Comparison of ENCODE assay signal across 9 mouse cellular contexts in genomic region chr13:21752356-21752755, GRCm38 (mm10). TPM values are rescaled to one million over a fixed set of nuclear protein-coding genes. Genes with fewer than 3 reads are reported as not detected.
A peak's percentile ranks its signal among the peaks of the same experiment; 100 is the strongest.
DNase-seq lines count a peak whose midpoint lies in the region; ATAC-seq and TF ChIP-seq lines count a peak whose summit lies in the region.
"Had no signal": no experiment of that assay in that cellular context is flagged by ENCODE, and none has a peak within 500 bp of the region (broad histone marks: within the 10 kb centered on the region; RNA-seq: fewer than 3 reads in every experiment).

No protein-coding gene starts in this region.

- H3K79me2 ChIP-seq in C2C12 (ENCODE audit: control insufficient read depth, insufficient read depth) = peaks cover 23% of the 10 kb centered on the region

- peak overlapping the region in 1 of 2 experiments; percentile 88; a peak in 2 of 4 replicates for H3K27ac ChIP-seq in heart, embryonic 14.5 days (replicated peaks in 1 of 2; ENCODE audit: control insufficient read depth in 1 of 2, insufficient read depth in 1 of 2, low read depth in 2 of 2, low read length in 2 of 2)
- peak overlapping the region; percentile 99 for H3K27ac ChIP-seq in liver, embryonic 13.5 days

- peaks cover 2 to 28% of the 10 kb centered on the region in 2 experiments; a peak in 3 of 4 replicates for H3K4me1 ChIP-seq in heart, embryonic 14.5 days (ENCODE audit: control insufficient read depth in 2 of 2, insufficient read depth in 2 of 2, low read length in 2 of 2)
- H3K4me1 ChIP-seq in liver, embryonic 13.5 days (replicated peaks) = peaks cover 38% of the 10 kb centered on the region

- no peaks in the 10 kb centered on the region for H3K27me3 ChIP-seq in heart, embryonic 14.5 days (ENCODE audit: control insufficient read depth, insufficient read depth, low read length)
- H3K27me3 ChIP-seq in C2C12 (ENCODE audit: control insufficient read depth, insufficient read depth, insufficient read length) = no peaks in the 10 kb centered on the region
- H3K27me3 ChIP-seq in liver, embryonic 13.5 days = no peaks in the 10 kb centered on the region

- no peaks in the 10 kb centered on the region for H3K9me3 ChIP-seq in heart, embryonic 14.5 days (ENCODE audit: control insufficient read depth, low read length)
- H3K9me3 ChIP-seq in liver, embryonic 13.5 days (replicated peaks) = no peaks in the 10 kb centered on the region

- no peak overlapping the region for H3K4me3 ChIP-seq in heart, embryonic 14.5 days (ENCODE audit: control insufficient read depth in 1 of 2, insufficient read depth in 1 of 2, low read depth in 1 of 2, low read length in 2 of 2)
- no peak overlapping the region for H3K4me3 ChIP-seq in C2C12 (ENCODE audit: insufficient read depth, poor library complexity, severe bottlenecking)
- H3K4me3 ChIP-seq in liver, embryonic 13.5 days (replicated peaks) = peak overlapping the region; percentile 58

- ATAC-seq in heart, embryonic 14.5 days (ENCODE audit: insufficient number of reproducible peaks, insufficient read depth, low FRiP score, low read depth) = no peak
- ATAC-seq in erythroblast, adult 5-6 weeks (replicated peaks; ENCODE audit: low FRiP score, poor library complexity, severe bottlenecking) = 0 out of 2 replicates have a peak, but pooled peaks have one; percentile 1
- no peak for ATAC-seq in liver, embryonic 13.5 days (ENCODE audit: low read depth)
- ATAC-seq in megakaryocyte-erythroid progenitor cell, adult 5-6 weeks (replicated peaks; ENCODE audit: low FRiP score, low TSS enrichment, poor library complexity, severe bottlenecking) = no peak

- peak overlapping the region; percentile 8 for H3ac ChIP-seq in C2C12 (ENCODE audit: control insufficient read depth, insufficient read length, low read depth)

- H3K79me3 ChIP-seq in C2C12 (ENCODE audit: low read depth) = peaks cover 9% of the 10 kb centered on the region

- peak overlapping the region; percentile 75; the same call in 1 of the 2 replicates for H3K9ac ChIP-seq in heart, embryonic 14.5 days (ENCODE audit: low read length)
- peak overlapping the region; percentile 83 for H3K9ac ChIP-seq in liver, embryonic 13.5 days

- no peak for DNase-seq in heart, adult 9 months (ENCODE audit: low spot score in 2 of 2)
- DNase-seq in liver, embryonic 13.5 days = no peak
- DNase-seq in frontal cortex, postnatal 10 days (ENCODE audit: low spot score in 2 of 2) = no peak
- no peak for DNase-seq in B cell, adult 2 months
- DNase-seq: gastrocnemius, postnatal 36 days had no signal

- H3K4me2 ChIP-seq in heart, embryonic 14.5 days (ENCODE audit: low read length) = peak overlapping the region; percentile 61
- peak overlapping the region; percentile 78 for H3K4me2 ChIP-seq in liver, embryonic 13.5 days

- no peaks in the 10 kb centered on the region for H3K36me3 ChIP-seq in heart, embryonic 14.5 days (ENCODE audit: control insufficient read depth, insufficient read depth, low read length)
- H3K36me3 ChIP-seq in C2C12 (ENCODE audit: control insufficient read depth, insufficient read depth) = peaks cover 2% of the 10 kb centered on the region
- H3K36me3 ChIP-seq in liver, embryonic 13.5 days = 0 out of 2 replicates have a peak, but pooled peaks cover 3% of the 10 kb centered on the region

- 29% methylated on average over 3 of the region's 3 CpGs for WGBS in heart, embryonic 14.5 days
- WGBS in liver, embryonic 13.5 days (ENCODE audit: insufficient replicate concordance) = 35% methylated on average over 3 of the region's 3 CpGs

- TF ChIP-seq CTCF in C2C12 (IDR thresholded peaks at IDR 0.05; ENCODE audit: control insufficient read depth, insufficient read depth, insufficient read length) = no peak

TF ChIP-seq in C2C12, 6 proteins besides CTCF, POLR2A, EP300 and RAD21:
- no peak for TF ChIP-seq MYOG (IDR thresholded peaks at IDR 0.05; ENCODE audit: control insufficient read depth, extremely low read depth, insufficient read length)
- no peak for TF ChIP-seq CEBPB (IDR thresholded peaks at IDR 0.05; ENCODE audit: low read depth)
- TF ChIP-seq FOSL1 (IDR thresholded peaks at IDR 0.05; ENCODE audit: insufficient read depth, low read length, poor library complexity, severe bottlenecking) = no peak
- no peak for TF ChIP-seq USF1 (IDR thresholded peaks at IDR 0.05; ENCODE audit: low read depth)
- TF ChIP-seq MYOD1 (IDR thresholded peaks at IDR 0.05; ENCODE audit: control insufficient read depth, insufficient read length, low read depth) = no peak
- TF ChIP-seq MAX (IDR thresholded peaks at IDR 0.05) = no peak

RNA-seq across cellular contexts. Expression of gene Hist1h2ak, which starts 1.3 kb away (rescaled TPM):
- polyA plus RNA-seq in heart, embryonic 14.5 days (2014; fragmentation: Nextera tagmentation; extraction: Ambion mirVana) = 4.3 and 8.0 TPM in 2 replicates
- polyA plus RNA-seq in C2C12 (2012; fragmentation: generic; extraction: Trizol) = 5.9 TPM
- 39.2 and 75.4 TPM in 2 replicates for total RNA-seq in erythroblast, adult 5-6 weeks (2015; ENCODE audit: low replicate concordance)
- total RNA-seq in erythroblast, adult 5-6 weeks (2017; ENCODE audit: low replicate concordance) = 730 and 899 TPM in 2 replicates
- 30.8 and 91.0 TPM in 2 replicates for polyA plus RNA-seq in liver, embryonic 13.5 days (2015; fragmentation: Nextera tagmentation; extraction: Ambion mirVana)
- total RNA-seq in megakaryocyte-erythroid progenitor cell, adult 5-6 weeks (2014; fragmentation: Nextera tagmentation) = 179 and 217 TPM in 2 replicates
- 715 and 1,091 TPM in 2 replicates for total RNA-seq in megakaryocyte-erythroid progenitor cell, adult 5-6 weeks (2017)

RNA-seq across cellular contexts. Expression of gene Hist1h2bn, which starts 1.6 kb away (rescaled TPM):
- 2.2 and 2.7 TPM in 2 replicates for polyA plus RNA-seq in heart, embryonic 14.5 days (2014; fragmentation: Nextera tagmentation; extraction: Ambion mirVana)
- 3.8 TPM for polyA plus RNA-seq in C2C12 (2012; fragmentation: generic; extraction: Trizol)
- total RNA-seq in erythroblast, adult 5-6 weeks (2015; ENCODE audit: low replicate concordance) = 229 and 365 TPM in 2 replicates
- 952 and 1,236 TPM in 2 replicates for total RNA-seq in erythroblast, adult 5-6 weeks (2017; ENCODE audit: low replicate concordance)
- 4.4 and 14.4 TPM in 2 replicates for polyA plus RNA-seq in liver, embryonic 13.5 days (2015; fragmentation: Nextera tagmentation; extraction: Ambion mirVana)
- 483 and 930 TPM in 2 replicates for total RNA-seq in megakaryocyte-erythroid progenitor cell, adult 5-6 weeks (2014; fragmentation: Nextera tagmentation)
- total RNA-seq in megakaryocyte-erythroid progenitor cell, adult 5-6 weeks (2017) = 1,170 and 1,659 TPM in 2 replicates

RNA-seq across cellular contexts. Expression of gene Hist1h4k, which starts 2.1 kb away (rescaled TPM):
- polyA plus RNA-seq in heart, embryonic 14.5 days (2014; fragmentation: Nextera tagmentation; extraction: Ambion mirVana) = 0.94 and 4.1 TPM in 2 replicates
- 10.3 TPM for polyA plus RNA-seq in C2C12 (2012; fragmentation: generic; extraction: Trizol)
- total RNA-seq in erythroblast, adult 5-6 weeks (2015; ENCODE audit: low replicate concordance) = 10.4 and 16.9 TPM in 2 replicates
- total RNA-seq in erythroblast, adult 5-6 weeks (2017; ENCODE audit: low replicate concordance) = 714 and 903 TPM in 2 replicates
- 2.8 and 5.6 TPM in 2 replicates for polyA plus RNA-seq in liver, embryonic 13.5 days (2015; fragmentation: Nextera tagmentation; extraction: Ambion mirVana)
- 396 and 799 TPM in 2 replicates for total RNA-seq in megakaryocyte-erythroid progenitor cell, adult 5-6 weeks (2014; fragmentation: Nextera tagmentation)
- total RNA-seq in megakaryocyte-erythroid progenitor cell, adult 5-6 weeks (2017) = 1,621 and 1,651 TPM in 2 replicates

RNA-seq across cellular contexts. Expression of gene Hist1h4j, which starts 17.5 kb away (rescaled TPM):
- 0.50 and 0.58 TPM in 2 replicates for polyA plus RNA-seq in heart, embryonic 14.5 days (2014; fragmentation: Nextera tagmentation; extraction: Ambion mirVana)
- 2.9 TPM for polyA plus RNA-seq in C2C12 (2012; fragmentation: generic; extraction: Trizol)
- not detected in 2 replicates for total RNA-seq in erythroblast, adult 5-6 weeks (2015; ENCODE audit: low replicate concordance)
- total RNA-seq in erythroblast, adult 5-6 weeks (2017; ENCODE audit: low replicate concordance) = 148 and 152 TPM in 2 replicates
- 0.41 and 0.81 TPM in 2 replicates for polyA plus RNA-seq in liver, embryonic 13.5 days (2015; fragmentation: Nextera tagmentation; extraction: Ambion mirVana)
- 3.8 and 29.3 TPM in 2 replicates for total RNA-seq in megakaryocyte-erythroid progenitor cell, adult 5-6 weeks (2014; fragmentation: Nextera tagmentation)
- total RNA-seq in megakaryocyte-erythroid progenitor cell, adult 5-6 weeks (2017) = 302 and 554 TPM in 2 replicates

RNA-seq across cellular contexts. Expression of gene Hist1h1b, which starts 28.1 kb away (rescaled TPM):
- polyA plus RNA-seq in heart, embryonic 14.5 days (2014; fragmentation: Nextera tagmentation; extraction: Ambion mirVana) = 5.3 and 7.2 TPM in 2 replicates
- 1.6 TPM for polyA plus RNA-seq in C2C12 (2012; fragmentation: generic; extraction: Trizol)
- 491 and 530 TPM in 2 replicates for total RNA-seq in erythroblast, adult 5-6 weeks (2015; ENCODE audit: low replicate concordance)
- total RNA-seq in erythroblast, adult 5-6 weeks (2017; ENCODE audit: low replicate concordance) = 1,333 and 2,653 TPM in 2 replicates
- polyA plus RNA-seq in liver, embryonic 13.5 days (2015; fragmentation: Nextera tagmentation; extraction: Ambion mirVana) = 37.3 and 37.6 TPM in 2 replicates
- total RNA-seq in megakaryocyte-erythroid progenitor cell, adult 5-6 weeks (2014; fragmentation: Nextera tagmentation) = 569 and 631 TPM in 2 replicates
- 1,368 and 2,131 TPM in 2 replicates for total RNA-seq in megakaryocyte-erythroid progenitor cell, adult 5-6 weeks (2017)
